Mouse (Mus musculus) hindbrain, embryonic 12.5 days (tissue): ENCODE results near the gene Prox2. TPM values are rescaled to one million over a fixed set of nuclear protein-coding genes. Genes with fewer than 3 reads are reported as not detected.

Experiments used
- ATAC-seq: fragments of 200-750 bp; cut with Nextera tagmentation; 2 replicates; pipeline ENCODE4 v1.8.0; 2017; ENCODE audit warnings: moderate TSS enrichment; ENCODE audit not compliant: low FRiP score
- H3K27ac ChIP-seq: fragments of 300-500 bp; sonication (generic); 2 replicates; pipeline ENCODE4 v1.5.1; 2016; ENCODE audit warnings: mild to moderate bottlenecking
- H3K27me3 ChIP-seq: fragments of 300-500 bp; sonication (generic); 2 replicates; pipeline ENCODE4 v1.6.1; 2016; ENCODE audit warnings: mild to moderate bottlenecking
- H3K36me3 ChIP-seq: fragments of 300-500 bp; sonication (generic); 2 replicates; pipeline ENCODE4 v1.6.1; 2016; ENCODE audit warnings: mild to moderate bottlenecking
- H3K4me1 ChIP-seq: fragments of 300-500 bp; sonication (generic); 2 replicates; pipeline ENCODE4 v1.6.1; 2016
- H3K4me2 ChIP-seq: fragments of 300-500 bp; sonication (generic); replicated peaks from 2 replicates; pipeline ENCODE4 v1.6.1; 2016; ENCODE audit warnings: mild to moderate bottlenecking
- H3K4me3 ChIP-seq: fragments of 300-500 bp; sonication (generic); 2 replicates; pipeline ENCODE4 v1.5.1; 2016; ENCODE audit warnings: mild to moderate bottlenecking
- H3K9ac ChIP-seq: fragments of 300-500 bp; sonication (generic); 2 replicates; pipeline ENCODE4 v1.6.1; 2016; ENCODE audit warnings: mild to moderate bottlenecking, moderate library complexity
- H3K9me3 ChIP-seq: fragments of 300-500 bp; sonication (generic); replicated peaks from 2 replicates; pipeline ENCODE4 v1.6.1; 2016; ENCODE audit warnings: mild to moderate bottlenecking
- WGBS: fragments of 180-500 bp; shearing (Covaris S2); methylation state at CpG from one replicate; pipeline ENCODE4 v1.1.7; 2016; 5-methylcytosine and 5-hydroxymethylcytosine counted together
- polyA plus RNA-seq: library from polyadenylated mRNA; unstranded; fragments of >200 nt; fragmentation: Nextera tagmentation; extraction: Ambion mirVana; gene quantifications from 2 replicates; pipeline ENCODE4 v1.2.1, GENCODE M21; 2016

The Prox2 gene
- polyA plus RNA-seq = 3.2 and 4.0 TPM in 2 replicates

GRCm38 (mm10) chr12:85110698-85111592, at the start of gene Prox2, which contains the start of gene Dlst:
Gene Prox2, minus strand, starts transcription at chr12:85110759.
Gene Dlst, plus strand, starts transcription at chr12:85110833.
- Histone ChIP-seq H3K9me3 (no peaks in the 10 kb centered on the region), H3K4me2 (peak within 1 kb of the TSS; percentile 75), H3K27ac (peak within 1 kb of the TSS; percentile 78), H3K36me3 (peaks cover 3% of the 10 kb centered on the region; the same call in 1 of the 2 replicates), H3K4me3 (peak within 1 kb of the TSS; percentile 81), H3K27me3 (no peaks in the 10 kb centered on the region), H3K4me1 (peaks cover 33% of the 10 kb centered on the region), H3K9ac (peak within 1 kb of the TSS; percentile 92)
- WGBS = under 1% methylated on average over 83 of the region's 83 CpGs
- ATAC-seq = peak; percentile 97

DNA sequence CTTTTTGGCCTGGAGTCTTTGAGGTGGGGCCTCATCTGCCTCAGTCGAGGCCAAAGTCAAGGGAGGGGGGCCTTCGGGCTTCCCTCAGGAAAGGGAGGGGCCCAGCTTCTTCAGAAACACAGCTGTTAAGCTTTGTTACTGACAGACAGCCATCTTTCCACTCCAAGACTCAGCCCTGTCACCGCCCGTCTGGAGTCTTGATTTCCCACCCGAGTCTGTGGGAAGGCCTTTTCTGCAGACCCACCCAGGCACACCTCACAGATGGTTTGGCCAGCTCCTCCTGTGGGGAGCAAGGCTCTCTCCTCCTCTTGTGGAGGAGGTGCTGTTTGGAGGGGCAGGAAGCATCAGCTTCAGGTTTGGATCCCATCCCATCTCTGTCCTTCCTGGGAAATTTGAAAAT, 49.0 kb upstream of the Prox2 start:
- H3K36me3 ChIP-seq = no peaks in the 10 kb centered on the region
- H3K27ac ChIP-seq = no peak overlapping the region
- no peak overlapping the region for H3K9ac ChIP-seq
- H3K4me1 ChIP-seq = no peaks in the 10 kb centered on the region
- no peak overlapping the region for H3K4me2 ChIP-seq
- H3K27me3 ChIP-seq = no peaks in the 10 kb centered on the region
- ATAC-seq = no peak
- 78% methylated on average over 5 of the region's 5 CpGs for WGBS
- no peaks in the 10 kb centered on the region for H3K9me3 ChIP-seq
- H3K4me3 ChIP-seq = no peak overlapping the region

GRCm38 (mm10) chr12:85158801-85159200, 48.2 kb upstream of the Prox2 start:
- 92% methylated on average over 8 of the region's 8 CpGs for WGBS
- H3K27me3 ChIP-seq = no peaks in the 10 kb centered on the region
- H3K36me3 ChIP-seq = no peaks in the 10 kb centered on the region
- no peak overlapping the region for H3K9ac ChIP-seq
- no peaks in the 10 kb centered on the region for H3K9me3 ChIP-seq
- H3K4me2 ChIP-seq = no peak overlapping the region
- ATAC-seq = no peak
- H3K4me1 ChIP-seq = no peaks in the 10 kb centered on the region
- no peak overlapping the region for H3K27ac ChIP-seq
- no peak overlapping the region for H3K4me3 ChIP-seq

DNA sequence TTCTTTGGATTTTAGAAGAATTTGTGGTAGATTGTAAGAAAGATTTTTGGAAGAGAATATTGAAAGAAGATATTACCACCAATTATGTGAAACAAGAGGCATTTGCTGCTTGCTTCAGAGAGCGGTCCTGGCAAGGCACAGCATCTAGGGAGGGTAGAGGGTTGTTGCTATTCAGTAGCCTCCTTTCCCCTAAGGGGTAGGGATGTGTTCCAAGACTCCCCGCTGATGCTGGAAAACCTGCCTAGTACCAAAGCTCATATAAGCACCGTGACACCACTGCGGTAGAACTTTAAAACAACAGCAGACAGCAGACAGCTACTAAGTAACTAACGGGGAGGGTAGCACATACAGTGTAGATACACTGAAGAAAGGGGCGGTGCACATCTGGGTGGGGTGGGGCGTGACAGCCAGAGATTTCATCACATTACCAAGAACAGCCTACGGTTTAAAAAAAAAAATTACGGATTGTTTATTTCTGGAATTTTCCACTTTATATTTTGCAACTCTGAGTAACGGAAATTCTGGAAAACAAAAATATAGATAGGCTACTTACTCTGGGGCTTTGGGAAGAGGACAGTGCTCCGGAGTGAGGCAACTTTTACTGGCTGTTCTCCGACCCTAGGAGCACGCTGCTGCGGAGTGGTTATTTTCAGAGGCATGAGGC, 47.4 kb upstream of the Prox2 start:
- H3K4me3 ChIP-seq = no peak overlapping the region
- no peaks in the 10 kb centered on the region for H3K9me3 ChIP-seq
- no peaks in the 10 kb centered on the region for H3K4me1 ChIP-seq
- H3K36me3 ChIP-seq = no peaks in the 10 kb centered on the region
- H3K27me3 ChIP-seq = no peaks in the 10 kb centered on the region
- no peak overlapping the region for H3K9ac ChIP-seq
- 89% methylated on average over 14 of the region's 14 CpGs for WGBS
- H3K27ac ChIP-seq = no peak overlapping the region
- H3K4me2 ChIP-seq = no peak overlapping the region
- ATAC-seq = no peak

DNA sequence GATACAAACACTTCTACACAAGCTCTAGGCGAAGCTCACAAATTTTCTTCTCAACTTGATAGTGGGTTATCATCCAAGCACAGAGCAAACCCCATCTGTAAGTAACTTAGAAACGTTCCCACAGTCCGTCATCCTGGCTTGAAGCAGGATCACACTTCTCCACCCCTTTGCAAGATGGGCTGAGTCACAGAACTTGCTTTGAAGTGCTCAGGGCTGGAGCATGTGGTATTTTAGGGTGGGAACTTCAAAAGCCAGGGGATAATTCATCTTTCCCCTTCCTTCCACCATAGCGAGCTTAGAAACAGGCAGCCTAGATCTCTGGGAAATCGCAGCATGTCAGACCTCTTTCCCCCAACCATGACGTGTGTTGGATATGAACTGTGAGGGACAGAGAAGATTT, 45.8 kb upstream of the Prox2 start:
- Histone ChIP-seq H3K4me3 (no peak overlapping the region), H3K27ac (no peak overlapping the region), H3K4me2 (no peak overlapping the region), H3K4me1 (peaks cover 1% of the 10 kb centered on the region), H3K9ac (no peak overlapping the region), H3K36me3 (no peaks in the 10 kb centered on the region), H3K27me3 (peaks cover 4% of the 10 kb centered on the region; the same call in 1 of the 2 replicates), H3K9me3 (no peaks in the 10 kb centered on the region)
- ATAC-seq = no peak
- 63% methylated on average over 6 of the region's 6 CpGs for WGBS

GRCm38 (mm10) chr12:85153011-85153410, 42.5 kb upstream of the Prox2 start:
- H3K4me1 ChIP-seq = peaks cover 15% of the 10 kb centered on the region
- H3K9me3 ChIP-seq = no peaks in the 10 kb centered on the region
- ATAC-seq = no peak
- H3K27me3 ChIP-seq = peaks cover 19% of the 10 kb centered on the region
- no peak overlapping the region for H3K4me3 ChIP-seq
- H3K4me2 ChIP-seq = no peak overlapping the region
- 73% methylated on average over 3 of the region's 3 CpGs for WGBS
- no peaks in the 10 kb centered on the region for H3K36me3 ChIP-seq
- no peak overlapping the region for H3K27ac ChIP-seq
- no peak overlapping the region for H3K9ac ChIP-seq

- Histone ChIP-seq H3K36me3 (peaks cover 3% of the 10 kb centered on the region; the same call in 1 of the 2 replicates), H3K27me3 (peaks cover 19% of the 10 kb centered on the region), H3K27ac (0 out of 2 replicates have a peak within 1 kb of the TSS, but pooled peaks have one; percentile 2), H3K4me1 (peaks cover 23% of the 10 kb centered on the region), H3K9ac (peak within 1 kb of the TSS; percentile 61), H3K4me3 (peak within 1 kb of the TSS; percentile 42), H3K4me2 (peak within 1 kb of the TSS; percentile 62), H3K9me3 (no peaks in the 10 kb centered on the region)
- WGBS = 16% methylated on average over 28 of the region's 28 CpGs
- ATAC-seq = peak; percentile 93
Observed at GRCm38 (mm10) chr12:85151002-85151774, 40.6 kb upstream of the Prox2 start, which contains the start of gene Rps6kl1. Gene Rps6kl1, minus strand, starts transcription at chr12:85151264.

DNA sequence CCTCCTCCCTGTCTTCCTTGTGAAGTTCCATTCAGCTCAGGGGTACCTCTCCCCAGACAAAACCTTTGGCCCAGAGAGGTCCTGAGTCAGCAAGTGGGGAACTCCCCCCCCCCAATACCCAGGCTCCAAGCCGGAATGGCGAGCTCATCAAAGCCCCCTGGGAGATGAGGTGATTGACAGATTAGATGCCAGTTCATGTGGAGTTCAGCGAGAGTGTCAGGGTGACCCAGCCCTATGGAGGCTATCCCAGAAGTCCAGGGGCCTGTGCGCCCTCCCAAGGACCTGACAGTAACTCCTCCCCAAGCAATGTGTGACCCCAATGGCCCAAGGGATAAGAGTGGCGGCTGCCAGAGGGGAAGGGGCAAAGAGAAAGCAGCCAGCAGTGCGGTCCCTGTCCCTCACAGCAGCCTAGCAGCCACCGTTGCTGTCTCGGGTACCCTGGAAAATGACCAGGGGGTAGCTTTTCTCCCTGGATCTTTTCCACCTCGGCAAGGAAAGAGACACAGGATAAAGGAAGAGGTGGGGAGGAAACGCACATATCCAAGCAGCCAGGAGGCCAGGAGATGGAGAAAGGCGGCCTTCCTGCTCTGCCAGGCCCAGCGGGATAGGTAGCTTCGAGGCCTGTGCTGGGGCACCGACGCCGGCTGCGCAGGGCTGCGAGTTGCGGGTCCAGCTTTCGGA, 39.9 kb upstream of the Prox2 start:
- Histone ChIP-seq H3K9me3 (no peaks in the 10 kb centered on the region), H3K27ac (0 out of 2 replicates have a peak overlapping the region, but pooled peaks have one; percentile 2), H3K9ac (peak overlapping the region; percentile 61), H3K4me3 (peak overlapping the region; percentile 42), H3K4me2 (peak overlapping the region; percentile 62), H3K27me3 (peaks cover 19% of the 10 kb centered on the region), H3K4me1 (peaks cover 29% of the 10 kb centered on the region), H3K36me3 (peaks cover 3% of the 10 kb centered on the region; the same call in 1 of the 2 replicates)
- 6% methylated on average over 20 of the region's 20 CpGs for WGBS
- peak; percentile 17; the same call in 1 of the 2 replicates for ATAC-seq

DNA sequence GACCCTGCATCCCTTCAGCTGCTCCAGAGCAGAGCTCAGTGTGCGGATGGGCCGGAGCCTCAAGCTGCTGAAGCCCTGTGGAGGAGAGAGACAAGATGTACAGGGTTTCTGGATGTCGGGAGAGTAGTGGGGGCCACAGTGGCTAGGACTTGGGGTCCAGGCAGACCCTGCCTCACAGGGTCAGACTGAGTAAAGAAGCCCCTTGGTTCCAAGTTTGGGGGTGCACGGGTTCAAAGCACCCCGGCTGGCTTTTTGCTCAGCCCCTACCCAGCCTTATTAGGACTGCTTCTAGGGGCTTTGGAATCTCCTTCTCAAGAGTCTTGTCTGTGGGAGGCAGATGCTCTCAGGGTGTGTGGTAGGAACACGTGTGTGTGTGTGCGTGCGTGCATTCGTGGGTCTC, 36.3 kb upstream of the Prox2 start:
- Histone ChIP-seq H3K27ac (no peak overlapping the region), H3K4me3 (no peak overlapping the region), H3K9me3 (no peaks in the 10 kb centered on the region), H3K27me3 (peaks cover 19% of the 10 kb centered on the region), H3K9ac (0 out of 2 replicates have a peak overlapping the region, but pooled peaks have one; percentile 36), H3K4me1 (peaks cover 29% of the 10 kb centered on the region), H3K4me2 (no peak overlapping the region), H3K36me3 (peaks cover 3% of the 10 kb centered on the region; the same call in 1 of the 2 replicates)
- no peak for ATAC-seq
- WGBS = 85% methylated on average over 9 of the region's 9 CpGs

DNA sequence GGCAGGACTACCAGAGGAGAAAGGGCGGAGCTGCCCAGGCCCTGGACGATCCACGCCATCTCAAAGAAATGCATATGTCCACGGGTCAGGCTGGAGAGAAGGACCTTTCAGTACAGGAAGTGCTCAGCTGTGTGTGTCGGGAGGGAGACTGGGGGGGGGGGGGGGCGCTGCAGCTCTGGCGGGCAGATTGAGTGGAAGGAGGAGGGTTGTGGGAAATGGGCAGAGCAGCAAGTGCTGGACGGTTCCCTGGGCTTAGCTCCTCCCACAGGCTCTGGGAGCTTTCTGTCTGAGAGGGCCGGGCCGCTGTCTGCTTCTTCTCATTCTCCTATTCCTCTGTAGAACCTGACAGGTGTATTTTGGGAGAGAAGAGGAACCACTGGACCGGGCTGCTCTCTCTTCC, 35.8 kb upstream of the Prox2 start:
- 29% methylated on average over 10 of the region's 11 CpGs for WGBS
- H3K36me3 ChIP-seq = peaks cover 3% of the 10 kb centered on the region; the same call in 1 of the 2 replicates
- H3K27me3 ChIP-seq = peaks cover 15% of the 10 kb centered on the region
- H3K4me2 ChIP-seq = no peak overlapping the region
- H3K9me3 ChIP-seq = no peaks in the 10 kb centered on the region
- H3K27ac ChIP-seq = no peak overlapping the region
- H3K4me1 ChIP-seq = peaks cover 29% of the 10 kb centered on the region
- ATAC-seq = no peak
- H3K4me3 ChIP-seq = no peak overlapping the region
- H3K9ac ChIP-seq = no peak overlapping the region; the same call in 1 of the 2 replicates

DNA sequence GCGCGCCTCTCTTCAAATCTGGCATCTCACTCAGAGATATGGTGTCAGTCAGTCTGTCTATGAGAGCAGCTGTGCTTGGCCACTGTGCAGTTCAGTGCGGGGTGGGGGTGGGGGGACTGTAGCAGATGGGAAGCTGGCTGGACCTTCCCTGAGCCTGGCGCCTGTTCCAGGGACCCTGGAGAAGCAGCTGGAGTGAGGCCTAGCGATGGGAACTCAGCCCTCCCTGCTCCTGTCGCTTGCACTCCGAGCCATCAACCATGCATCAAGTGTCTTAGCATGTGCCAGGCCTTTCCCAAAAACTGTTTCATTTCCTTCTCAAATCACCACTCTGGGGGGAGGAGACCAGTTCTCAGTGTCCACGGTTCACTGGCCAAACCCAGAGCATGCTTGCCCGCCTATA, 35.1 kb upstream of the Prox2 start:
- Histone ChIP-seq H3K4me2 (no peak overlapping the region), H3K4me3 (no peak overlapping the region), H3K27me3 (peaks cover 10% of the 10 kb centered on the region; the same call in 1 of the 2 replicates), H3K36me3 (peaks cover 3% of the 10 kb centered on the region; the same call in 1 of the 2 replicates), H3K9me3 (no peaks in the 10 kb centered on the region), H3K27ac (0 out of 2 replicates have a peak overlapping the region, but pooled peaks have one; percentile 42), H3K4me1 (peaks cover 22% of the 10 kb centered on the region), H3K9ac (no peak overlapping the region; the same call in 1 of the 2 replicates)
- no peak for ATAC-seq
- WGBS = 72% methylated on average over 9 of the region's 9 CpGs
